8 mouse cellular contexts compared by ENCODE assay signal in genomic region chr4:126058134-126058996, GRCm38 (mm10). TPM values are rescaled to one million over a fixed set of nuclear protein-coding genes. Genes with fewer than 3 reads are reported as not detected.
DNase-seq lines count a peak whose midpoint lies in the region; ATAC-seq and TF ChIP-seq lines count a peak whose summit lies in the region.

Gene Oscp1, plus strand, starts transcription at chr4:126058565.

- H3K27ac ChIP-seq in cortical plate, adult 2 months (ENCODE audit: insufficient read depth, low read length), result peak within 1 kb of the TSS; percentile 88

- H3K4me3 ChIP-seq in cortical plate, adult 2 months (ENCODE audit: insufficient read depth, low read length), result peak within 1 kb of the TSS; percentile 79

- peak; percentile 97 for ATAC-seq in activated CD4-positive, CD25-positive, alpha-beta regulatory T cell, adult 4 months
- ATAC-seq in inflammation-experienced regulatory T-cells, adult 6 months, result peak; percentile 98
- peak; percentile 96 for ATAC-seq in megakaryocyte-erythroid progenitor cell, adult 5-6 weeks (replicated peaks; ENCODE audit: low FRiP score, low TSS enrichment, poor library complexity, severe bottlenecking)

- H3K4me1 ChIP-seq in cortical plate, adult 2 months (ENCODE audit: control insufficient read depth, insufficient read depth, low read length), result peaks cover 4% of the 10 kb centered on the region; the same call in 1 of the 2 replicates

- intact Hi-C loops in left cerebral cortex, postnatal 10 days (cut with DNase I), result no loop called here

- peak; percentile 58; the same call in 1 of the 2 replicates for TF ChIP-seq POLR2A in cortical plate, adult 2 months (IDR thresholded peaks at IDR 0.05; ENCODE audit: extremely low read depth, insufficient read depth, low read length)

- DNase-seq in gastrocnemius, postnatal 10 days, result peak; percentile 82
- peak; percentile 93 to 95 for DNase-seq in left cerebral cortex, postnatal 10 days (ENCODE audit: extremely low spot score in 1 of 2, low spot score in 2 of 2)
- DNase-seq in right cerebral cortex, postnatal 25 days, result peak; percentile 95
- DNase-seq in urinary bladder, postnatal 4 days (ENCODE audit: low spot score in 2 of 2), result peak; percentile 81 to 89

- no peak for TF ChIP-seq CTCF in cortical plate, adult 2 months (IDR thresholded peaks at IDR 0.05; ENCODE audit: extremely low read depth, insufficient read depth, low read length)

RNA-seq across cellular contexts. Expression of gene Oscp1, which starts in this region (rescaled TPM):
- polyA plus RNA-seq in activated CD4-positive, CD25-positive, alpha-beta regulatory T cell, adult 4 months (2017; shearing (Covaris generic)), result under 1 TPM; 0.47 to 0.69 TPM
- 20.3 and 21.4 TPM in 2 replicates for polyA plus RNA-seq in cortical plate, adult 2 months (2012; rRNA removed)
- 1 to 10 TPM; 2.9 to 3.5 TPM for total RNA-seq in gastrocnemius, postnatal 10 days (2021)
- under 1 TPM; 0.24 to 0.66 (median 0.26) TPM for polyA plus RNA-seq in inflammation-experienced regulatory T-cells, adult 6 months (2017; shearing (Covaris generic))
- total RNA-seq in left cerebral cortex, postnatal 10 days (2021), result 10 to 100 TPM; 54.4 to 57.0 TPM
- 0.90 and 1.9 TPM in 2 replicates for total RNA-seq in megakaryocyte-erythroid progenitor cell, adult 5-6 weeks (2014; fragmentation: Nextera tagmentation)
- 0.91 and 22.0 TPM in 2 replicates for total RNA-seq in megakaryocyte-erythroid progenitor cell, adult 5-6 weeks (2017)

Comparison
In these comparisons a context has a peak if more than half of its experiments do, and no peak if none do; other contexts are left out.
1. Peak in every context shown above with its lines: DNase-seq, ATAC-seq, H3K4me3 ChIP-seq and H3K27ac ChIP-seq.
2. RNA of gene Oscp1 (polyA plus RNA-seq): 20.3 to 21.4 TPM in cortical plate, adult 2 months; 0.47 to 0.69 TPM in activated CD4-positive, CD25-positive, alpha-beta regulatory T cell, adult 4 months and 0.24 to 0.66 TPM in inflammation-experienced regulatory T-cells, adult 6 months; every median in the first group is over 10 times any median in the second.
3. Peak in ATAC-seq in activated CD4-positive, CD25-positive, alpha-beta regulatory T cell, adult 4 months; RNA of the gene not detected or under 1 TPM.
4. Peak in ATAC-seq in inflammation-experienced regulatory T-cells, adult 6 months; RNA of the gene not detected or under 1 TPM.